Mouse (Mus musculus) embryonic facial prominence, embryonic 11.5 days (tissue): ENCODE measurements at regions not wholly inside any gene's neighbourhood (a gene's known extent, or its start where the extent isn't known, plus 50 kb on each side); places are given as distances from the start of the nearest gene placed in this dataset.

Source experiments
- ATAC-seq: fragments of 200-750 bp; cut with Nextera tagmentation; replicated peaks from 2 replicates; pipeline ENCODE4 v1.8.0; 2017; ENCODE audit warnings: low read depth; ENCODE audit not compliant: insufficient number of reproducible peaks, low FRiP score, low TSS enrichment
- DNase-seq: peaks from one replicate; pipeline ENCODE4 v3.0.0-alpha.2; 2015; ENCODE audit warnings: low spot score
- H3K27ac ChIP-seq: fragments of 300-500 bp; sonication (generic); replicated peaks from 2 replicates; pipeline ENCODE4 v1.5.1; 2014; ENCODE audit warnings: mild to moderate bottlenecking, low read depth, low read length, control low read depth
- H3K27me3 ChIP-seq: fragments of 300-500 bp; sonication (generic); 2 replicates; pipeline ENCODE4 v1.6.1; 2014; ENCODE audit warnings: mild to moderate bottlenecking, low read length, moderate library complexity, mixed read lengths; ENCODE audit not compliant: control insufficient read depth, insufficient read depth
- H3K36me3 ChIP-seq: fragments of 300-500 bp; sonication (generic); replicated peaks from 2 replicates; pipeline ENCODE4 v1.6.1; 2014; ENCODE audit warnings: low read depth, mild to moderate bottlenecking, low read length, moderate library complexity, mixed read lengths; ENCODE audit not compliant: control insufficient read depth, insufficient read depth
- H3K4me1 ChIP-seq: fragments of 300-500 bp; sonication (generic); 2 replicates; pipeline ENCODE4 v1.6.1; 2014; ENCODE audit warnings: low read length, mixed read lengths; ENCODE audit not compliant: control insufficient read depth, insufficient read depth
- H3K4me2 ChIP-seq: fragments of 300-500 bp; sonication (generic); 2 replicates; pipeline ENCODE4 v1.6.1; 2014; ENCODE audit warnings: low read depth, mild to moderate bottlenecking, control low read depth, low read length, moderate library complexity
- H3K4me3 ChIP-seq: fragments of 300-500 bp; sonication (generic); 2 replicates; pipeline ENCODE4 v1.5.1; 2014; ENCODE audit warnings: low read depth, low read length, control low read depth
- H3K9ac ChIP-seq: fragments of 300-500 bp; sonication (generic); replicated peaks from 2 replicates; pipeline ENCODE4 v1.6.1; 2014; ENCODE audit warnings: mild to moderate bottlenecking, control low read depth, low read length
- H3K9me3 ChIP-seq: fragments of 300-500 bp; sonication (generic); replicated peaks from 2 replicates; pipeline ENCODE4 v1.6.1; 2016; ENCODE audit warnings: mild to moderate bottlenecking, low read length, inconsistent platforms, mixed read lengths; ENCODE audit not compliant: control insufficient read depth
- WGBS: fragments of 180-500 bp; shearing (Covaris S2); extraction: QIAGEN DNeasy Blood & Tissue Kit; methylation state at CpG from one replicate; pipeline ENCODE4 v1.1.7; 2014; 5-methylcytosine and 5-hydroxymethylcytosine counted together

DNA sequence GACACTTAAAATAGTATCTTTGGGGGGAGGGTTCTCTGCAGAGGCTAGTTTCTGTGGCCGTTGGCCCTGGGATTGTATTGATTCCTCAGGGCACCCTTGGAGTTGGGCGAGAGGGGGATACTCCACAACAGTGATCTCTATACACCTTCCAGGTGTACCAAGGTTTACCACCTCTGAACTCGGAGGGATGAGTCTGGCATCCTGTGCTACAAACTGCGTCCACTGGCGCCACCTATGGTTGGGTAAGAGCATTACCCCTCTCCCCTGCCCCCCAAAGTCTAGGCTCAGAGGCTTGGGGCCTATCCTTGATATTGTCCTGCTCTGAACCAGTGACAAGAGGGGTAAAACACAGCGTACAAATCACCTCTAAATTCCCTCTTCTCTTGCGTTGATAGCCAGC is 62.2 kb downstream of the Gm17728 start:
- H3K36me3 ChIP-seq, result no peaks in the 10 kb centered on the region
- H3K9me3 ChIP-seq, result no peaks in the 10 kb centered on the region
- ATAC-seq (no peak), DNase-seq (no peak)
- no peaks in the 10 kb centered on the region for H3K27me3 ChIP-seq
- no peaks in the 10 kb centered on the region for H3K4me1 ChIP-seq
- no peak overlapping the region for H3K27ac ChIP-seq
- no peak overlapping the region for H3K9ac ChIP-seq
- H3K4me2 ChIP-seq, result no peak overlapping the region
- no peak overlapping the region for H3K4me3 ChIP-seq
- WGBS, result 59% methylated on average over 7 of the region's 7 CpGs

DNA sequence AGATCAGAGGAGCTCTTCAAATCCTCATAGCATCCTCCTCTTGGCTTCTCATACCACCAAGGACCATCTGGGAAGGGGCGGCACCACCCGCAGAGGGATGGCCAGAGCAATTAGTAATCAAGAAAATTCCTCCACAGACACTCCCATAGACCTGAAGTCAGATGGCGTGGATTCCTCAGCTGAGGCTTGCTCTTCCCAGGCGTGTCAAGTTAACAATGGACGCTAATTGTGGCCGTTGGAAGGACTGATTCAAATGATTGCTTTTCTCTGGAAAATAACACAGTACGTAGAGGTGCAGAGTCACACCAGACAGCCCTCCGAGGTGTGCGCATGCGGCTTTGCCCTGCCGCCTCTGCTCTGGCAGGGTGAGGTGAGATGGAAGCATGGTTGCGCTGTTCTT is 62.7 kb downstream of the Gm17728 start:
- Histone ChIP-seq H3K9me3 (no peaks in the 10 kb centered on the region), H3K27ac (no peak overlapping the region), H3K4me3 (no peak overlapping the region), H3K4me2 (no peak overlapping the region), H3K27me3 (no peaks in the 10 kb centered on the region), H3K9ac (no peak overlapping the region), H3K36me3 (no peaks in the 10 kb centered on the region), H3K4me1 (no peaks in the 10 kb centered on the region)
- no peak for DNase-seq
- no peak for ATAC-seq
- WGBS, result 77% methylated on average over 12 of the region's 12 CpGs

DNA sequence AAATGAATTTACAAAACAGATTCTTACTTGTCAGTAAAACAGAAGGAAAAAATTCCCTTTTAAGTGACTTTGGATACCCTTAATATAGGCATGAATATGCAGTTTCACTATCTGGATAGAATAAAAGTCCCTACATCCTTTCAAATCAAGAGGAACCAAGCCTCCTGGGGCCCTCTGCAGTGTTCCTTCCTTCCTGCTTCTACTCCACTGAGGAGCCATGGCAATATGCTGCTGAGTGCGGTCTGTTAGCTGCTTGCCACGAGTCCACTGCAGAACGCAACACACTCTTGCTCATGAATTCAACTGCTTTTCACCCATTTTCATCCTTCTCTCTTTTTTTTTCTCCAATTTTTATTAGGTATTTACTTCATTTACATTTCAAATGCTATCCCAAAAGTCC is 107.5 kb downstream of the Gm17728 start:
- no peak overlapping the region for H3K27ac ChIP-seq
- H3K36me3 ChIP-seq, result no peaks in the 10 kb centered on the region
- H3K4me3 ChIP-seq, result no peak overlapping the region
- no peaks in the 10 kb centered on the region for H3K4me1 ChIP-seq
- H3K27me3 ChIP-seq, result no peaks in the 10 kb centered on the region
- H3K4me2 ChIP-seq, result no peak overlapping the region
- no peak overlapping the region for H3K9ac ChIP-seq
- DNase-seq (no peak), ATAC-seq (no peak)
- 77% methylated on average over 3 of the region's 3 CpGs for WGBS
- no peaks in the 10 kb centered on the region for H3K9me3 ChIP-seq

DNA sequence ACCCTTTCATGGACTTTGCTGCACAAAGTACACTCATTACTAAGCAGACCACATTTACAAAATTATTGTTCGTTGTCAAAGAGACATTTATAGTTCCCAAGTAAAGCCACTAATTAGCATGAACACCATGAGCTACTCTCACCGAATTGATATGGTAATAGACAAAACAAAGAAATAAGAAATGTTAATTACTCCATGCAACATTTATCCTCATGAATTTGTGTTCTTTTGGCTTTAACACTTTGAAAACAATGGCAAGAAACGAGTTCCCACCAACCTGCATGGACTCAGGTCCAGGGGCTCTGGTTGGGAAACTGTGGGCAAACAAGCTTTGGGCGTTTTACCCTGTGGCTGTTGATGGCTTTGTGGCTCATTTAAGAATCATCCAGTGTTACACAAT is 114.2 kb downstream of the Gm17728 start:
- H3K4me3 ChIP-seq, result no peak overlapping the region
- 70% methylated on average over 4 of the region's 4 CpGs for WGBS
- DNase-seq, result no peak
- no peak overlapping the region for H3K27ac ChIP-seq
- ATAC-seq, result no peak
- no peak overlapping the region for H3K4me2 ChIP-seq
- H3K27me3 ChIP-seq, result no peaks in the 10 kb centered on the region
- H3K9me3 ChIP-seq, result no peaks in the 10 kb centered on the region
- no peaks in the 10 kb centered on the region for H3K36me3 ChIP-seq
- no peak overlapping the region for H3K9ac ChIP-seq
- no peaks in the 10 kb centered on the region for H3K4me1 ChIP-seq

DNA sequence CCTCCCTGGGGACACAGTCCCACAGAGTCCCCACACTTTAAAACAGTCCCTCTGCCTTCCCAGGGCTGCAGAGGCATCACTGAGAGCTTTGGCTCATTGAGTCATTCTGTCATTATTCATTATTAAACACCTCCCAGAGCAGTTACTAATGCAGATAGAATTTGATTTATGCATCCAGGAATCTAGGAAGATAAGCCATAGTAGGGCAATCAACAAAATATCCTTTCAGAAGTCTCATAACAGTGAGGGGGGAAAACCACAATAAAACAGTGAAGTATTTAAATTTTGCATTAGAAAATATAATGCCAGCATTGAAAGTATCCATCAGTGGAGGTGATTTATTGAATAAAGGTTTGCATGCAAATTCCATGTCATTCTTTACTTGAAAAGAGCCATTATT is 116.5 kb downstream of the Gm17728 start:
- no peak for ATAC-seq
- Histone ChIP-seq H3K4me1 (no peaks in the 10 kb centered on the region), H3K27ac (no peak overlapping the region), H3K4me2 (no peak overlapping the region), H3K27me3 (no peaks in the 10 kb centered on the region), H3K36me3 (no peaks in the 10 kb centered on the region), H3K9me3 (no peaks in the 10 kb centered on the region), H3K9ac (no peak overlapping the region), H3K4me3 (no peak overlapping the region)
- no peak for DNase-seq

DNA sequence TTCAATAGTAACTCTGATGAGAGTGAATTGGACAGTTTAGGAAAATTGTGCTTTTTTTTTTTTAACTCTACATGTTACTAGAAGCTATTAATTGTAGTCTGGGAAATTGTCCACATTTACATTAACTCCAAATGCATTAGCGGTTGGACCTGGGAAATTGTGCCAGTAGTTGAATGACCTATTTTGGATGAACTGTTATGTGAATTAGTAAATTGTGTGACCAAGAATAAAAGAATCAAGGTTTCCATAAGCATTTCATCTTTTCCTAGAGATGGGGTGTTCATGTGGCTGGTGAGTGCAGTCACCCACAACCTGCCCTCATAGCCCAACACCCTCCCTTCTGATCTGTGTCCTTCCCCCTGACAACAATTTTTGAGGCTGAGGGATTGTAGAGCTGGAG is 118.3 kb downstream of the Gm17728 start:
- no peaks in the 10 kb centered on the region for H3K4me1 ChIP-seq
- H3K9ac ChIP-seq, result no peak overlapping the region
- H3K27ac ChIP-seq, result no peak overlapping the region
- H3K4me2 ChIP-seq, result no peak overlapping the region
- DNase-seq, result no peak
- H3K9me3 ChIP-seq, result no peaks in the 10 kb centered on the region
- ATAC-seq, result no peak
- no peak overlapping the region for H3K4me3 ChIP-seq
- 87% methylated on average over 1 of the region's 1 CpGs for WGBS
- H3K27me3 ChIP-seq, result no peaks in the 10 kb centered on the region
- no peaks in the 10 kb centered on the region for H3K36me3 ChIP-seq

DNA sequence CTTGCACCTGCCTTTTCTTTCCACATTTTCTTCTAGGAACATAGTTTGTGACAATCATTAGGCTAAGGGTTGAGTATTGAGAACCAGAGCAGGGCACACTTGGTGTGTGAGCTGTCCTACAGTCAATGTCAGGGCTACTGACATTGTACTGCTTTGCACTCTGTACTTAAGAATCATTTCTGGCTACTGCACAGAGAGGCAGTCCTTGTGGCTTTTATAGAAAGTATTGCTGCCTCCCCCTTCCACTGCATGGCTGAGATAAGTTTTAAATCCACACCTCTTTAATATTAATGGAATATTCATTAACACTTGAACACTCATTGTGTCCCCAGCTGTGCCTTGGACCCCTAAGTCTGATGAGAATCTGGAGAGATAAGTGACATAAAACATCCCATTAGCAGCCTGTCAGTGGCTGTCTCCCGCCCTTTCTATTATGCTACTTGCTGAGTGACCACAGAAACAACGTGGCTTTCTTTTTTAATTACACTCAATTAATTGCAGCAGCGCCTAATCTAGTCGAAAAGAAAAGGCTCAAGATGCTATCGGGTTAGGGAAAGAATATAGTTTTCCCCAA is 121.5 kb downstream of the Gm17728 start:
- H3K4me2 ChIP-seq, result no peak overlapping the region
- H3K9me3 ChIP-seq, result no peaks in the 10 kb centered on the region
- H3K27ac ChIP-seq, result no peak overlapping the region
- DNase-seq, result no peak
- no peak overlapping the region for H3K4me3 ChIP-seq
- ATAC-seq, result no peak
- H3K4me1 ChIP-seq, result no peaks in the 10 kb centered on the region
- no peaks in the 10 kb centered on the region for H3K36me3 ChIP-seq
- 80% methylated on average over 5 of the region's 5 CpGs for WGBS
- no peaks in the 10 kb centered on the region for H3K27me3 ChIP-seq
- H3K9ac ChIP-seq, result no peak overlapping the region

DNA sequence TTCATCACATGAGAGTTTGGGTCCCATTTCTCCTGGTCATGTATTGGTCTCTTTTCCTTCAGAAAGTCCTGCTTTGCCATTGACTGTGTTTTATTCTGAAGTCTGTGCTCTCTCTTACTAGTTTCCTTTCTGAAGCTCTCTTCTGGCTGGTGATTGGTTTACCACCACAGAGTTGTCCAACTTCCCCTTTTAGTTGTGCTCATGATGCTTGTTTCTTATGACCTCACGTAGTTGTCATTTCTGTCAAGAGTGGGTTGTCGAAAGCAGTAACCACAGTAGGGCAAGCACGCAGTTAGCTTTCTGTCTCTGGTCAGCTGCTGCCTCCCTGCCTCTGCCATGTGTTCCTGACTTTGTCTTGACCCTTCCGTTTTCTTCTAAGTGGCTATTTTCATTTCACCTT is 112.0 kb downstream of the Pabpc6 start:
- no peak overlapping the region for H3K27ac ChIP-seq
- ATAC-seq (no peak), DNase-seq (no peak)
- no peaks in the 10 kb centered on the region for H3K4me1 ChIP-seq
- no peaks in the 10 kb centered on the region for H3K36me3 ChIP-seq
- no peak overlapping the region for H3K4me3 ChIP-seq
- no peaks in the 10 kb centered on the region for H3K27me3 ChIP-seq
- no peaks in the 10 kb centered on the region for H3K9me3 ChIP-seq
- H3K4me2 ChIP-seq, result no peak overlapping the region
- WGBS, result 83% methylated on average over 4 of the region's 4 CpGs
- no peak overlapping the region for H3K9ac ChIP-seq
